Mouse (Mus musculus) forebrain, postnatal 0 days (tissue): ENCODE data around the gene Ptpn14. TPM values are rescaled to one million over a fixed set of nuclear protein-coding genes. Genes with fewer than 3 reads are reported as not detected.

Experiments
- ATAC-seq: fragments of 200-750 bp; cut with Nextera tagmentation; 2 replicates; pipeline ENCODE4 v1.8.0; 2017; ENCODE audit warnings: mild to moderate bottlenecking, moderate library complexity
- DNase-seq: peaks from one replicate; pipeline ENCODE4 v3.0.0-alpha.2; 2015
- H3K27ac ChIP-seq: fragments of 300-500 bp; sonication (generic); 2 replicates; pipeline ENCODE4 v1.5.1; 2014; ENCODE audit warnings: low read depth, mild to moderate bottlenecking, antibody characterized with exemption, low read length, moderate library complexity, mixed read lengths
- H3K27me3 ChIP-seq: fragments of 300-500 bp; sonication (generic); 2 replicates; pipeline ENCODE4 v1.6.1; 2014; ENCODE audit warnings: mild to moderate bottlenecking, low read length, mixed read lengths; ENCODE audit not compliant: insufficient read depth
- H3K36me3 ChIP-seq: fragments of 300-500 bp; sonication (generic); 2 replicates; pipeline ENCODE4 v1.6.1; 2014; ENCODE audit warnings: mild to moderate bottlenecking, moderate library complexity; ENCODE audit not compliant: insufficient read depth
- H3K4me1 ChIP-seq: fragments of 300-500 bp; sonication (generic); 2 replicates; pipeline ENCODE4 v1.6.1; 2014; ENCODE audit warnings: antibody characterized with exemption; ENCODE audit not compliant: insufficient read depth
- H3K4me2 ChIP-seq: fragments of 300-500 bp; sonication (generic); 2 replicates; pipeline ENCODE4 v1.6.1; 2014; ENCODE audit warnings: low read depth, mild to moderate bottlenecking, moderate library complexity
- H3K4me3 ChIP-seq: fragments of 300-500 bp; sonication (generic); 2 replicates; pipeline ENCODE4 v1.5.1; 2014; ENCODE audit warnings: low read depth, low read length, mixed read lengths
- H3K9ac ChIP-seq: fragments of 300-500 bp; sonication (generic); 2 replicates; pipeline ENCODE4 v1.6.1; 2014; ENCODE audit warnings: mild to moderate bottlenecking
- H3K9me3 ChIP-seq: fragments of 300-500 bp; sonication (generic); 2 replicates; pipeline ENCODE4 v1.6.1; 2016; ENCODE audit warnings: low read length
- CTCF ChIP-seq: sonication (generic); IDR thresholded peaks from 2 replicates; pipeline ENCODE4 v1.5.1; 2016; ENCODE audit warnings: antibody characterized with exemption, control low read depth, low read depth
- WGBS: fragments of 180-500 bp; shearing (Covaris S2); extraction: QIAGEN DNeasy Blood & Tissue Kit; methylation state at CpG from one replicate; pipeline ENCODE4 v1.1.7; 2014; 5-methylcytosine and 5-hydroxymethylcytosine counted together
- polyA plus RNA-seq: library from polyadenylated mRNA; unstranded; fragments of >200 nt; fragmentation: Nextera tagmentation; extraction: Ambion mirVana; gene quantifications from 2 replicates; pipeline ENCODE4 v1.2.1, GENCODE M21; 2015
- total RNA-seq: library from RNA; depleted of rRNA; stranded (reverse); fragments of >200 nt; gene quantifications from 2 replicates; pipeline ENCODE4 v1.2.3, GENCODE M21; 2014

Gene Ptpn14
- total and polyA plus RNA-seq, 2 experiments from 2014 or later, result 0.98 to 3.9 TPM

DNA sequence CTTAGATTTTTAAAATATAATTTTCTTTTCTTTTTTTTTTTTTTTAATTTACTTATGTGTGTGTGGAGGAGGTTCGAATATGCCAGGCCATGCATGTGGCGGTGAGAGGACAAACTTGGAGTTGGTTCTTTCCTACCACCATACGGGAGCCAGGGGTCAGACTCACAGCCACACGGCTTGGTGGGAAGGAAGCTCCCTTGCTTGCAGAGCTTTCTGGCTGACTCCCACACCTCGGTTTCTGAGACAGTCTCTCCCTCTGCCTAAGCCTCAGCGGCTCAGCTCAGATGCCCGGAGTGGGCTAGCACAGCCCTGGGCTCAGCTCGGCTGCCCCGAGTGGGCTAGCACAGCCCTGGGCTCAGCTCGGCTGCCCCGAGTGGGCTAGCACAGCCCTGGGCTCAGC, 10.5 kb upstream of the Ptpn14 start:
- no peak overlapping the region for H3K4me3 ChIP-seq
- H3K9me3 ChIP-seq, result no peaks in the 10 kb centered on the region
- no peaks in the 10 kb centered on the region for H3K27me3 ChIP-seq
- no peaks in the 10 kb centered on the region for H3K4me1 ChIP-seq
- ATAC-seq (no peak), DNase-seq (no peak)
- H3K27ac ChIP-seq, result no peak overlapping the region
- H3K36me3 ChIP-seq, result no peaks in the 10 kb centered on the region
- no peak overlapping the region for H3K4me2 ChIP-seq
- WGBS, result 88% methylated on average over 11 of the region's 11 CpGs
- no peak for TF ChIP-seq CTCF
- no peak overlapping the region for H3K9ac ChIP-seq

DNA sequence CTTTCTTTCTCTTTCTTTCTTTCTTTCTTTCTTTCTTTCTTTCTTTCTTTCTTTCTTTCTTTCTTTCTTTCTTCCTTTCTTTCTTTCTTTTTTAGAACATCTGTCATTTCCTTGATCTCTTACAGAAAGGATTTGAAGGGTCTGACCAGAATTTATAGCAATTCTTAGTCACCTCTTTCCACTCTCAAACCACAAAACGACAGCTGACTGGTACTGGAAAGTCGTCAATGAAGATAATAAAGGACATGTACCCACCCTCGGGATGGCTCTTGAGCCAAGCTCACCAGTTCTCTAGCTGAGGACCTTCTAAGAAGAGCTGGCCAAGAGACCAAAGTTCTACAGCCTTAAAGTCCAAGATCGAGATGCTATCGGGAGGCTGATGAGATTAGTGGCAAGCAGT, 9.5 kb upstream of the Ptpn14 start:
- 80% methylated on average over 5 of the region's 5 CpGs for WGBS
- Histone ChIP-seq H3K9me3 (no peaks in the 10 kb centered on the region), H3K9ac (no peak overlapping the region), H3K4me2 (no peak overlapping the region), H3K27ac (no peak overlapping the region), H3K4me3 (no peak overlapping the region), H3K36me3 (no peaks in the 10 kb centered on the region), H3K27me3 (no peaks in the 10 kb centered on the region), H3K4me1 (no peaks in the 10 kb centered on the region)
- DNase-seq, result no peak
- no peak for TF ChIP-seq CTCF
- ATAC-seq, result no peak

DNA sequence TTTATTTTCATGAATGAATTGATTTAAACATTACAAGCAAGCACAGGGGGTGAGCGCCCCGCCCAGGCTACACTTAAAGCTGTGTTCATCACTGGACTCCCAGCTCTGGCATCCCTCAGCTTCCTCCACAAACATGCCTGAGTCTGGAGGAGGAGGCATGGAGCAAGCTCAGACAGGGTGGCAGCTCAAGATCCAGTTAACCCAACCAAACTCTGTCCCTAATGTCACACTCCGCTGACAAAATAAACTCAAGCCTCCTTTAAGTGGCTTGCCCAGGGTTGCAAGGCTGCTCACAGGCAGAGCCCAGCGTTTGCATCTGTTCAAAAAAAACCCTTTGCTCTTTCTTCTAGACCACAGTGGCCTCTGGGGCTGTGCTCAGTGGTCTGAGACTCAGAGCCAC, 1.9 kb upstream of the Ptpn14 start:
- WGBS, result 76% methylated on average over 4 of the region's 4 CpGs
- Histone ChIP-seq H3K27me3 (peaks cover 39% of the 10 kb centered on the region), H3K4me3 (no peak overlapping the region), H3K4me1 (0 out of 2 replicates have a peak, but pooled peaks cover 7% of the 10 kb centered on the region), H3K9ac (no peak overlapping the region), H3K36me3 (no peaks in the 10 kb centered on the region), H3K9me3 (no peaks in the 10 kb centered on the region), H3K27ac (no peak overlapping the region), H3K4me2 (no peak overlapping the region)
- no peak for TF ChIP-seq CTCF
- ATAC-seq (no peak), DNase-seq (no peak)

GRCm38 (mm10) chr1:189727346-189727883, 653 bp upstream of the Ptpn14 start:
- peaks cover 39% of the 10 kb centered on the region for H3K27me3 ChIP-seq
- peak overlapping the region; percentile 45; the same call in 1 of the 2 replicates for H3K9ac ChIP-seq
- WGBS, result 3% methylated on average over 22 of the region's 22 CpGs
- no peaks in the 10 kb centered on the region for H3K36me3 ChIP-seq
- no peak for TF ChIP-seq CTCF
- ATAC-seq (no peak), DNase-seq (no peak)
- peak overlapping the region; percentile 57 for H3K4me3 ChIP-seq
- no peaks in the 10 kb centered on the region for H3K9me3 ChIP-seq
- 0 out of 2 replicates have a peak overlapping the region, but pooled peaks have one; percentile 4 for H3K27ac ChIP-seq
- H3K4me2 ChIP-seq, result peak overlapping the region; percentile 98
- H3K4me1 ChIP-seq, result 0 out of 2 replicates have a peak, but pooled peaks cover 7% of the 10 kb centered on the region

DNA sequence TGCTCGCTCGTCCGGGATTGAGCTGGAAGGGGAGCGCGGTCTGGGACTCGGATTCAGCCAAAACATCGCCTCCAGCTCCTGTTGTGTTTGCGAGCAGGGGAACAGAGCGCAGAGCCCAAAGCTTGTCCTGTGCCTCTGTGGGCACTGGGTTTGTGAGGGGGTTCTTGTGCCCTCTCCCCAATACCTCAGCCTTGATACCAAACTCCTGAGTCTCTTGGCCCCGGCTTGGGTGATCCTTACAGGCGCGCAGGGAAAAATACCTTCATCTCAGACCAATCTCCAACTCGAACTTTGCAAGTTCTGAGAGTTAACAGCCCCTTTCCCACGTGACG, 682 bp downstream of the Ptpn14 start:
- Histone ChIP-seq H3K27me3 (peaks cover 39% of the 10 kb centered on the region), H3K27ac (no peak overlapping the region), H3K4me2 (peak overlapping the region; percentile 98), H3K36me3 (no peaks in the 10 kb centered on the region), H3K4me3 (peak overlapping the region; percentile 57), H3K9ac (peak overlapping the region; percentile 45), H3K4me1 (0 out of 2 replicates have a peak, but pooled peaks cover 7% of the 10 kb centered on the region), H3K9me3 (no peaks in the 10 kb centered on the region)
- no peak for ATAC-seq
- DNase-seq, result no peak
- TF ChIP-seq CTCF, result no peak
- 1% methylated on average over 15 of the region's 15 CpGs for WGBS

DNA sequence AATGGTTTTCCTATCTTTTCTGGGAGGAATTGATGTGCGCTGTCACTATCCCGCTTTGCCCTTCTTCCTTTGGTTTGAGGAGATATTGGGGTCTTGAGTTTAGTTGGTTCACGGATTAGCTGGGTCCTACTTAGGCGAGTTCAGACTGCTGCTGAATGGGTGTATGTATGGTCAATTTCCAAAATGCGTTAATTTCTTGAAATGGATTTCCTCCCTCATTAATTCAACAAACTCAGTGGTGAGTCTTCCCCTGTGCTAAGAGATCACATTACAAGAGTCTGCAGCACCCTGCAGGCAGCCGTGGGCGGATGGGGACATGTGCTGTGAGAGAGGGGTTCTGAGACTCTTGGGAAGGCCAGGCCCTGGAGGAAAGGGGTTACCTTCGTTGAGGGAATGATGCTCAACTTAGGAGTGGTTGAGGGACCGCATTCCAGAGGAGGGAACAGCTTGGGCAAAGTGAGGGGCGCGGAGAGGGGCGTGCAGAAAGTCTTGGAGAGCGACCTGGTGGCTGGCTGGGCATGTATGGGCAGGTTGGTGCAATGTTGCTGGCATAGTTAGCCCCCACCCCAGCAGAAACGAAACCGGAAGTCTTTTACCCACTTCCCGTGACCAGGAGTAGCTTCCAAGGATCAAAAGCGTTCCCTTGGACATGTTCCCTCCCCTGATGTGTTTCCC, 1.2 kb downstream of the Ptpn14 start:
- H3K9me3 ChIP-seq, result no peaks in the 10 kb centered on the region
- no peak overlapping the region for H3K4me3 ChIP-seq
- H3K4me1 ChIP-seq, result 0 out of 2 replicates have a peak, but pooled peaks cover 7% of the 10 kb centered on the region
- peak overlapping the region; percentile 98; the same call in 1 of the 2 replicates for H3K4me2 ChIP-seq
- TF ChIP-seq CTCF, result no peak
- WGBS, result 20% methylated on average over 17 of the region's 17 CpGs
- no peak for DNase-seq
- H3K27ac ChIP-seq, result no peak overlapping the region
- no peak overlapping the region for H3K9ac ChIP-seq
- peaks cover 39% of the 10 kb centered on the region for H3K27me3 ChIP-seq
- H3K36me3 ChIP-seq, result no peaks in the 10 kb centered on the region
- ATAC-seq, result no peak

DNA sequence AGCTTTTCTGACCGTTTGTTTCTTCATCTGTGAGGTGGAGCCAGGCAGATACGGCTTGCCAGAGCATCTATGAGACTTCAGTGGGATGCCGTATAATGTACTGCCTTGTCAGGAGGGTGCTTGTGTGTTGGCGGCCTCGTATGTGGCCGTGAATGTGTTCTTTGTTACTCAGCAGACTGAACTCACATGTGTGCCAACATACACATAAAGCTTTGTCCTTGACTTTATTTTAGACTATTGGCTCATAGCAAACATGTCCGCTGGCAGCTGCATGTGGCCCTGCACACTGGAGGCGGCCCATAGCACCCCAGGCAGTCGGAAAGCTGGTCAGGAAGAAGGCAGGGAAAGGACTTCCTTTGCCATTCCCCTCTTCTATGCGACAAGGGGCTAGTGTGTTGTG, 3.6 kb downstream of the Ptpn14 start:
- no peak for DNase-seq
- ATAC-seq, result peak; percentile 62
- TF ChIP-seq CTCF, result no peak
- no peak overlapping the region for H3K27ac ChIP-seq
- no peaks in the 10 kb centered on the region for H3K9me3 ChIP-seq
- no peak overlapping the region for H3K9ac ChIP-seq
- peaks cover 37% of the 10 kb centered on the region for H3K27me3 ChIP-seq
- no peaks in the 10 kb centered on the region for H3K36me3 ChIP-seq
- H3K4me3 ChIP-seq, result no peak overlapping the region
- 54% methylated on average over 10 of the region's 10 CpGs for WGBS
- H3K4me1 ChIP-seq, result 0 out of 2 replicates have a peak, but pooled peaks cover 7% of the 10 kb centered on the region
- no peak overlapping the region for H3K4me2 ChIP-seq
